Mouse (Mus musculus): ENCODE measurements around the gene Ush2a. TPM values are rescaled to one million over a fixed set of nuclear protein-coding genes. Genes with fewer than 3 reads are reported as not detected.
A peak's percentile ranks its signal among the peaks of the same experiment; 100 is the strongest.

Gene Ush2a
- polyA plus RNA-seq, 1 experiment from 2014 or later, result 0.06 TPM

GRCm38 (mm10) chr1:188937246-188937780 is 675.5 kb downstream of the Ush2a start:
- Histone ChIP-seq H3K4me3 (ENCODE audit: low read depth, low read length) (no peak overlapping the region), H3K27ac (ENCODE audit: low read length) (no peak overlapping the region), H3K36me3 (ENCODE audit: control insufficient read depth, insufficient read depth, low read length) (no peaks in the 10 kb centered on the region), H3K4me2 (ENCODE audit: low read length) (no peak overlapping the region), H3K9me3 (replicated peaks; ENCODE audit: control insufficient read depth, low read length, poor library complexity, severe bottlenecking) (no peaks in the 10 kb centered on the region), H3K9ac (ENCODE audit: low read depth, low read length) (no peak overlapping the region), H3K4me1 (ENCODE audit: control insufficient read depth, insufficient read depth, low read length) (no peaks in the 10 kb centered on the region), H3K27me3 (ENCODE audit: control insufficient read depth, insufficient read depth, low read depth, low read length) (no peaks in the 10 kb centered on the region)
- no peak for ATAC-seq
- 71% methylated on average over 14 of the region's 14 CpGs for WGBS

DNA sequence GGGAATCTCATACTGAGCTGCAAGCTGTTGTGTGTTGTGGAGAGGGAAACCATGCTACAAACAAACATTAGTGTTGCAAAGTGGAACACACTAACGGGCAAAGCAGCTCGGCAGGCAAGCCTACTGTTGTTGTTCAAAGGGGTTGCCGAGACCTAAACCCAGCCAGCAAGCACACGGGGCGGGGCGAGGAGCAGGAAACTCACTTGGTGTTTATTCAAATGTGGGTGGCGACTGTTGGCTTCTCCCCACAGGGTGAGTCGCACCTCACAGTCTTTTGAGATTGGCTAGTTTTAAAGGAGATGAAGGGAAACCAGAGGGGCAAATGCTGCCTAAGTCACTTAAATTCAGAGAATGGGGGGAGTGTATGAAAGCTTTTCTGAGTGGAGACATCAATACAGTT is 683.5 kb downstream of the Ush2a start:
- Histone ChIP-seq H3K4me1 (ENCODE audit: control insufficient read depth, insufficient read depth, low read length) (no peaks in the 10 kb centered on the region), H3K27me3 (ENCODE audit: control insufficient read depth, insufficient read depth, low read depth, low read length) (no peaks in the 10 kb centered on the region), H3K36me3 (ENCODE audit: control insufficient read depth, insufficient read depth, low read length) (no peaks in the 10 kb centered on the region), H3K9me3 (replicated peaks; ENCODE audit: control insufficient read depth, low read length, poor library complexity, severe bottlenecking) (no peaks in the 10 kb centered on the region), H3K9ac (ENCODE audit: low read depth, low read length) (no peak overlapping the region), H3K4me2 (ENCODE audit: low read length) (no peak overlapping the region), H3K4me3 (ENCODE audit: low read depth, low read length) (no peak overlapping the region), H3K27ac (ENCODE audit: low read length) (no peak overlapping the region)
- no peak for ATAC-seq
- 50% methylated on average over 8 of the region's 8 CpGs for WGBS

- Histone ChIP-seq H3K36me3 (ENCODE audit: control insufficient read depth, insufficient read depth, low read length) (no peaks in the 10 kb centered on the region), H3K9me3 (replicated peaks; ENCODE audit: control insufficient read depth, low read length, poor library complexity, severe bottlenecking) (no peaks in the 10 kb centered on the region), H3K9ac (ENCODE audit: low read depth, low read length) (no peak overlapping the region), H3K4me3 (ENCODE audit: low read depth, low read length) (no peak overlapping the region), H3K27me3 (ENCODE audit: control insufficient read depth, insufficient read depth, low read depth, low read length) (no peaks in the 10 kb centered on the region), H3K27ac (ENCODE audit: low read length) (no peak overlapping the region), H3K4me2 (ENCODE audit: low read length) (no peak overlapping the region), H3K4me1 (ENCODE audit: control insufficient read depth, insufficient read depth, low read length) (no peaks in the 10 kb centered on the region)
- no peak for ATAC-seq
- 92% methylated on average over 11 of the region's 11 CpGs for WGBS
Observed at GRCm38 (mm10) chr1:188946849-188947248, 685.0 kb downstream of the Ush2a start.

DNA sequence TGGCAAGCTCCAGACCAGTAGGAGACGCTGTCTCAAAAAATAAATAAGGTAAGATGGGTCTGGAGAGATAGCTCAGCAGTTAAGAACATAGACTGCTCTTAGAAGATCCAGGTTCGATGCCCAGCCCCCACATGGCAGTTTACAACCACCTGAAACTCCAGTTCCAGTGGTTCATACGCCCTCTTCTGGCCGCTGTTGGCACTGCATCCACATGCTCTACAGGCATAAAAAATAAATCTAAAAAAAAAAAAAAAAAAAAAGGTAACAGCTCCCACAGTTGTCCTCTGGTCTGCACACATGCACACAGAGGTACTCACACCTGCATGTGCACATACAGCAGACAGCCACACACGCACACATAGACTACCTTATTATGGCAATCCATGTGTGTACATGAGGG is 686.0 kb downstream of the Ush2a start:
- ATAC-seq, result no peak
- H3K4me1 ChIP-seq (ENCODE audit: control insufficient read depth, insufficient read depth, low read length), result no peaks in the 10 kb centered on the region
- no peak overlapping the region for H3K4me3 ChIP-seq (ENCODE audit: low read depth, low read length)
- H3K9ac ChIP-seq (ENCODE audit: low read depth, low read length), result no peak overlapping the region
- no peaks in the 10 kb centered on the region for H3K27me3 ChIP-seq (ENCODE audit: control insufficient read depth, insufficient read depth, low read depth, low read length)
- WGBS, result 58% methylated on average over 5 of the region's 5 CpGs
- H3K36me3 ChIP-seq (ENCODE audit: control insufficient read depth, insufficient read depth, low read length), result no peaks in the 10 kb centered on the region
- no peak overlapping the region for H3K4me2 ChIP-seq (ENCODE audit: low read length)
- no peak overlapping the region for H3K27ac ChIP-seq (ENCODE audit: low read length)
- no peaks in the 10 kb centered on the region for H3K9me3 ChIP-seq (replicated peaks; ENCODE audit: control insufficient read depth, low read length, poor library complexity, severe bottlenecking)

- no peak overlapping the region for H3K27ac ChIP-seq (ENCODE audit: low read length)
- no peak overlapping the region for H3K9ac ChIP-seq (ENCODE audit: low read depth, low read length)
- H3K9me3 ChIP-seq (replicated peaks; ENCODE audit: control insufficient read depth, low read length, poor library complexity, severe bottlenecking), result no peaks in the 10 kb centered on the region
- H3K4me1 ChIP-seq (ENCODE audit: control insufficient read depth, insufficient read depth, low read length), result no peaks in the 10 kb centered on the region
- H3K36me3 ChIP-seq (ENCODE audit: control insufficient read depth, insufficient read depth, low read length), result no peaks in the 10 kb centered on the region
- H3K27me3 ChIP-seq (ENCODE audit: control insufficient read depth, insufficient read depth, low read depth, low read length), result no peaks in the 10 kb centered on the region
- 59% methylated on average over 9 of the region's 9 CpGs for WGBS
- no peak overlapping the region for H3K4me2 ChIP-seq (ENCODE audit: low read length)
- H3K4me3 ChIP-seq (ENCODE audit: low read depth, low read length), result no peak overlapping the region
- peak; percentile 60; the same call in 1 of the 2 replicates for ATAC-seq
Observed at GRCm38 (mm10) chr1:188948276-188948675, 686.5 kb downstream of the Ush2a start.

- ATAC-seq, result no peak
- Histone ChIP-seq H3K9me3 (replicated peaks; ENCODE audit: control insufficient read depth, low read length, poor library complexity, severe bottlenecking) (no peaks in the 10 kb centered on the region), H3K4me2 (ENCODE audit: low read length) (no peak overlapping the region), H3K27ac (ENCODE audit: low read length) (no peak overlapping the region), H3K4me3 (ENCODE audit: low read depth, low read length) (no peak overlapping the region), H3K36me3 (ENCODE audit: control insufficient read depth, insufficient read depth, low read length) (no peaks in the 10 kb centered on the region), H3K27me3 (ENCODE audit: control insufficient read depth, insufficient read depth, low read depth, low read length) (no peaks in the 10 kb centered on the region), H3K9ac (ENCODE audit: low read depth, low read length) (no peak overlapping the region), H3K4me1 (ENCODE audit: control insufficient read depth, insufficient read depth, low read length) (no peaks in the 10 kb centered on the region)
- 93% methylated on average over 6 of the region's 6 CpGs for WGBS
Observed at GRCm38 (mm10) chr1:188951091-188951490, 689.3 kb downstream of the Ush2a start.

DNA sequence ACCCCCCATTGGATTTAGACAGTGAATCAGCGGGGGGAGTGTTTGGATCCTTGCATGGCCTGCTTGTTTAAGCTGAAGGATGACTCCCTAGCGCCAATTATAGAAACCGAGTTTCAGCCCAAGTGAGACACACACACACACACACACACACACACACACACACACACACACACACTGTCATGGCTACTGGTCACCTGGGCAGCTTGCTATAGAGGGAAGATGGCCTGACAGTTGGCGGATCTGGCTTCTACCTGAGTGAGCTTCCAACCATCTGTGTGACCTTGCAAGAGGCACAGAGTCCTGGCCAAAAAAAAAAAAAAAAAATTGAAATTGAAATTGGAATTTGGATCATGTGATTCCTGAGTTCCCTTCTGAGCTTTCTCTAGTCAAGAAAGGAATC is 690.7 kb downstream of the Ush2a start:
- H3K27ac ChIP-seq (ENCODE audit: low read length), result no peak overlapping the region
- no peak overlapping the region for H3K9ac ChIP-seq (ENCODE audit: low read depth, low read length)
- no peaks in the 10 kb centered on the region for H3K27me3 ChIP-seq (ENCODE audit: control insufficient read depth, insufficient read depth, low read depth, low read length)
- no peak overlapping the region for H3K4me2 ChIP-seq (ENCODE audit: low read length)
- ATAC-seq, result no peak
- no peaks in the 10 kb centered on the region for H3K9me3 ChIP-seq (replicated peaks; ENCODE audit: control insufficient read depth, low read length, poor library complexity, severe bottlenecking)
- H3K4me1 ChIP-seq (ENCODE audit: control insufficient read depth, insufficient read depth, low read length), result no peaks in the 10 kb centered on the region
- no peak overlapping the region for H3K4me3 ChIP-seq (ENCODE audit: low read depth, low read length)
- H3K36me3 ChIP-seq (ENCODE audit: control insufficient read depth, insufficient read depth, low read length), result no peaks in the 10 kb centered on the region
- WGBS, result 92% methylated on average over 4 of the region's 4 CpGs

DNA sequence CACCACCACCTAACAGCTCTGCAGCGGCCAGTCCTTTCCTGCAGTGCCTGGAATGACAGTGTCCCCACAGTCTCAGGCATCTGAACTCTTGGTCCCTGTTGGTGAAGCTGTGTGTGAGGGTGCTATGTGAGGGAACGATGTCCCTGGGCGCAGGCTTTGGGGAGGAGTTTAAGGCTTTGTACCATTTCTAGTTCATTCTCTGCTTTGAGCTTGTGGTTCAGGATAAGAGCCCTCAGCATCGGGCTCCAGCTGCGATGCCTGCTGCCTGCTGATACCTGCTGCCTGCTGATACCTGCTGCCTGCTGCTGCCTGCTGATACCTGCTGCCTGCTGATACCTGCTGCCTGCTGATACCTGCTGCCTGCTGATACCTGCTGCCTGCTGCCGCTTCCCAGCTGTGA is 711.3 kb downstream of the Ush2a start:
- WGBS, result 90% methylated on average over 6 of the region's 6 CpGs
- peaks cover 46% of the 10 kb centered on the region for H3K36me3 ChIP-seq (ENCODE audit: control insufficient read depth, insufficient read depth, low read length)

DNA sequence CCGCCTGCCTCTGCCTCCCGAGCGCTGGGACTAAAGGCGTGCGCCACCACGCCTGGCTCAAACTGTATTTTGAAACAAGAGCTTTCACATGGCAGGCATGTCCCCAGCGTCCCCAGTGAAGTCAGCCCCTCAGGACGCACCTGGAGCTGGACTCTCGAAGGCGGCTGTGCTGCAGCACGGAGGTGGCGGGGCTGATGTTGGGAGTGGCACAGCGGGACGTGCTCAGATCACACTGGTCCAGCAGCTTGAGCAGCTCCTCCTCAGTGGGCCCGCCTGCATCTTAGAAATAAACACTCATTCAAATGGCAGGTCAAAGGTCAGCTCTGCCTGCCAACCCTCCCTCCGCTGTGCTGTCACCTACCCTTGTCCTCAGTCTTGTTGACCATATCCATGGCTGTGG is 712.1 kb downstream of the Ush2a start:
- Histone ChIP-seq H3K4me3 (ENCODE audit: low read depth, low read length) (no peak overlapping the region), H3K27me3 (ENCODE audit: control insufficient read depth, insufficient read depth, low read depth, low read length) (no peaks in the 10 kb centered on the region), H3K9me3 (replicated peaks; ENCODE audit: control insufficient read depth, low read length, poor library complexity, severe bottlenecking) (no peaks in the 10 kb centered on the region), H3K9ac (ENCODE audit: low read depth, low read length) (no peak overlapping the region), H3K4me2 (ENCODE audit: low read length) (no peak overlapping the region), H3K36me3 (ENCODE audit: control insufficient read depth, insufficient read depth, low read length) (peaks cover 37% of the 10 kb centered on the region), H3K27ac (ENCODE audit: low read length) (no peak overlapping the region), H3K4me1 (ENCODE audit: control insufficient read depth, insufficient read depth, low read length) (no peaks in the 10 kb centered on the region)
- ATAC-seq, result no peak
- WGBS, result 89% methylated on average over 16 of the region's 16 CpGs

More for the DNA sequence above, 711.3 kb downstream of the Ush2a start:
- H3K4me3 ChIP-seq (ENCODE audit: low read depth, low read length), result no peak overlapping the region
- H3K9me3 ChIP-seq (replicated peaks; ENCODE audit: control insufficient read depth, low read length, poor library complexity, severe bottlenecking), result no peaks in the 10 kb centered on the region
- H3K4me1 ChIP-seq (ENCODE audit: control insufficient read depth, insufficient read depth, low read length), result no peaks in the 10 kb centered on the region
- no peak for ATAC-seq
- no peak overlapping the region for H3K9ac ChIP-seq (ENCODE audit: low read depth, low read length)
- H3K4me2 ChIP-seq (ENCODE audit: low read length), result no peak overlapping the region
- no peak overlapping the region for H3K27ac ChIP-seq (ENCODE audit: low read length)
- H3K27me3 ChIP-seq (ENCODE audit: control insufficient read depth, insufficient read depth, low read depth, low read length), result no peaks in the 10 kb centered on the region

All from midbrain, embryonic 16.5 days (tissue).